Mouse (Mus musculus) thymus, postnatal 10 days (tissue): ENCODE measurements at regions not wholly inside any gene's neighbourhood (a gene's known extent, or its start where the extent isn't known, plus 50 kb on each side); places are given as distances from the start of the nearest gene placed in this dataset.
A peak's percentile ranks its signal among the peaks of the same experiment; 100 is the strongest.

Source experiments
- DNase-seq, 2 experiments: peaks; one replicate each; pipeline ENCODE4 v3.0.0; 2021; ENCODE audit warnings: low spot score in 2 of 2

GRCm38 (mm10) chr9:61765366-61765765 lies 149.0 kb downstream of the Rplp1 start:
- DNase-seq: peak; percentile 40 to 45

- DNase-seq: no peak
Observed at GRCm38 (mm10) chr9:61757806-61758205, 156.5 kb downstream of the Rplp1 start.

GRCm38 (mm10) chr9:61756801-61757342 lies 157.5 kb downstream of the Rplp1 start:
- DNase-seq: no peak

GRCm38 (mm10) chr9:61756224-61756800 lies 158.0 kb downstream of the Rplp1 start:
- DNase-seq: no peak

- no peak for DNase-seq
Observed at GRCm38 (mm10) chr9:61755311-61755710, 159.0 kb downstream of the Rplp1 start.

GRCm38 (mm10) chr9:61753795-61754194 lies 160.5 kb downstream of the Rplp1 start:
- no peak for DNase-seq

GRCm38 (mm10) chr9:61749201-61749600 lies 165.1 kb downstream of the Rplp1 start:
- no peak for DNase-seq

- DNase-seq: no peak
Observed at GRCm38 (mm10) chr9:61748416-61748815, 165.9 kb downstream of the Rplp1 start.

GRCm38 (mm10) chr9:61746401-61746800 lies 167.9 kb downstream of the Rplp1 start:
- no peak for DNase-seq

GRCm38 (mm10) chr9:61745301-61745801 lies 169.0 kb downstream of the Rplp1 start:
- no peak for DNase-seq

- DNase-seq: no peak
Observed at GRCm38 (mm10) chr9:61733540-61733939, 180.8 kb downstream of the Rplp1 start.

GRCm38 (mm10) chr9:61732747-61733146 lies 181.6 kb downstream of the Rplp1 start:
- DNase-seq: no peak

- DNase-seq: no peak
Observed at GRCm38 (mm10) chr9:61728115-61728514, 186.2 kb downstream of the Rplp1 start.

- no peak for DNase-seq
Observed at GRCm38 (mm10) chr9:61727651-61728050, 186.7 kb downstream of the Rplp1 start.

GRCm38 (mm10) chr9:61724070-61724469 lies 190.3 kb downstream of the Rplp1 start:
- no peak for DNase-seq

GRCm38 (mm10) chr9:61723021-61723581 lies 191.2 kb downstream of the Rplp1 start:
- no peak for DNase-seq

- no peak for DNase-seq
Observed at GRCm38 (mm10) chr9:61721851-61722250, 192.5 kb downstream of the Rplp1 start.

GRCm38 (mm10) chr9:61721071-61721470 lies 193.3 kb downstream of the Rplp1 start:
- DNase-seq: no peak

GRCm38 (mm10) chr9:61720206-61720605 lies 194.1 kb downstream of the Rplp1 start:
- no peak for DNase-seq

GRCm38 (mm10) chr9:61716751-61717150 lies 197.6 kb downstream of the Rplp1 start:
- no peak for DNase-seq

GRCm38 (mm10) chr9:61714331-61715035 lies 199.9 kb downstream of the Rplp1 start:
- no peak for DNase-seq

- no peak for DNase-seq
Observed at GRCm38 (mm10) chr9:61713806-61714205, 200.5 kb downstream of the Rplp1 start.

- no peak for DNase-seq
Observed at GRCm38 (mm10) chr9:61711296-61711695, 203.0 kb downstream of the Rplp1 start.
